8 mouse cellular contexts compared by ENCODE assay signal in genomic region chr11:58010930-58011329, GRCm38 (mm10). TPM values are rescaled to one million over a fixed set of nuclear protein-coding genes. Genes with fewer than 3 reads are reported as not detected.
DNase-seq lines count a peak whose midpoint lies in the region; ATAC-seq and TF ChIP-seq lines count a peak whose summit lies in the region.

No protein-coding gene starts in this region.

- no peaks in the 10 kb centered on the region for H3K36me3 ChIP-seq in heart, embryonic 11.5 days (ENCODE audit: control insufficient read depth, insufficient read depth, low read length)
- no peaks in the 10 kb centered on the region for H3K36me3 ChIP-seq in ES-Bruce4 (ENCODE audit: control insufficient read depth, insufficient read depth, low read length, poor library complexity, severe bottlenecking)
- no peaks in the 10 kb centered on the region for H3K36me3 ChIP-seq in hindbrain, embryonic 11.5 days (ENCODE audit: control insufficient read depth, insufficient read depth, low read length)
- no peaks in the 10 kb centered on the region for H3K36me3 ChIP-seq in midbrain, embryonic 10.5 days

- peak overlapping the region; percentile 46; the same call in 1 of the 2 replicates for H3K9ac ChIP-seq in heart, embryonic 11.5 days (ENCODE audit: low read depth, low read length)
- peak overlapping the region; percentile 100 for H3K9ac ChIP-seq in ES-Bruce4 (ENCODE audit: low read depth, poor library complexity, severe bottlenecking)
- no peak overlapping the region for H3K9ac ChIP-seq in hindbrain, embryonic 11.5 days (ENCODE audit: low read depth, low read length)

- H3K4me1 ChIP-seq in heart, embryonic 11.5 days (ENCODE audit: control insufficient read depth, insufficient read depth, low read length): peaks cover 28% of the 10 kb centered on the region
- H3K4me1 ChIP-seq in ES-Bruce4 (ENCODE audit: control insufficient read depth, insufficient read depth, low read length): peaks cover 5% of the 10 kb centered on the region
- peaks cover 5% of the 10 kb centered on the region for H3K4me1 ChIP-seq in hindbrain, embryonic 11.5 days (replicated peaks; ENCODE audit: control insufficient read depth, insufficient read depth, low read length)
- H3K4me1 ChIP-seq in midbrain, embryonic 10.5 days: peaks cover 35% of the 10 kb centered on the region

- no peaks in the 10 kb centered on the region for H3K9me3 ChIP-seq in heart, embryonic 11.5 days (replicated peaks; ENCODE audit: control insufficient read depth, low read length)
- H3K9me3 ChIP-seq in ES-Bruce4 (replicated peaks; ENCODE audit: control insufficient read depth, insufficient read depth, low read length, poor library complexity, severe bottlenecking): no peaks in the 10 kb centered on the region
- no peaks in the 10 kb centered on the region for H3K9me3 ChIP-seq in hindbrain, embryonic 11.5 days (ENCODE audit: control insufficient read depth, low read length)
- H3K9me3 ChIP-seq in midbrain, embryonic 10.5 days (replicated peaks): no peaks in the 10 kb centered on the region

- 18% methylated on average over 1 of the region's 1 CpGs for WGBS in heart, embryonic 11.5 days (ENCODE audit: insufficient replicate concordance)
- WGBS in hindbrain, embryonic 11.5 days: 53% methylated on average over 1 of the region's 1 CpGs
- 51% methylated on average over 1 of the region's 1 CpGs for WGBS in midbrain, embryonic 10.5 days

- TF ChIP-seq EP300 in ES-Bruce4 (IDR thresholded peaks at IDR 0.05; ENCODE audit: insufficient read depth, low read depth, low read length): no peak

- no peak for ATAC-seq in heart, embryonic 11.5 days (replicated peaks; ENCODE audit: insufficient number of reproducible peaks, low FRiP score, low TSS enrichment)
- no peak for ATAC-seq in hindbrain, embryonic 11.5 days (ENCODE audit: low FRiP score)

- H3K27me3 ChIP-seq in heart, embryonic 11.5 days (ENCODE audit: control insufficient read depth, insufficient read depth, low read length): no peaks in the 10 kb centered on the region
- H3K27me3 ChIP-seq in ES-Bruce4 (ENCODE audit: control insufficient read depth, insufficient read depth, low read length, poor library complexity, severe bottlenecking): no peaks in the 10 kb centered on the region
- H3K27me3 ChIP-seq in hindbrain, embryonic 11.5 days (ENCODE audit: control insufficient read depth, insufficient read depth, low read length): no peaks in the 10 kb centered on the region
- H3K27me3 ChIP-seq in midbrain, embryonic 10.5 days (ENCODE audit: low read depth, poor library complexity, severe bottlenecking): no peaks in the 10 kb centered on the region

- peak overlapping the region; percentile 94 for H3K4me2 ChIP-seq in heart, embryonic 11.5 days
- peak overlapping the region; percentile 87; the same call in 1 of the 2 replicates for H3K4me2 ChIP-seq in hindbrain, embryonic 11.5 days (replicated peaks; ENCODE audit: low read depth, low read length)

- H3K4me3 ChIP-seq in heart, embryonic 11.5 days (ENCODE audit: low read depth, low read length): peak overlapping the region; percentile 99
- no peak overlapping the region for H3K4me3 ChIP-seq in ES-Bruce4 (ENCODE audit: low read depth, low read length)
- H3K4me3 ChIP-seq in hindbrain, embryonic 11.5 days (ENCODE audit: low read depth, low read length): peak overlapping the region; percentile 6; the same call in 1 of the 2 replicates
- peak overlapping the region; percentile 96 for H3K4me3 ChIP-seq in midbrain, embryonic 10.5 days

- no peak overlapping the region for H3K27ac ChIP-seq in heart, embryonic 11.5 days (ENCODE audit: low read depth, low read length)
- no peak overlapping the region for H3K27ac ChIP-seq in ES-Bruce4 (ENCODE audit: insufficient read depth, low read length)
- H3K27ac ChIP-seq in hindbrain, embryonic 11.5 days (ENCODE audit: low read depth, low read length): no peak overlapping the region
- no peak overlapping the region for H3K27ac ChIP-seq in midbrain, embryonic 10.5 days (replicated peaks)

- no peak for DNase-seq in heart, adult 18-20 months
- DNase-seq in hindbrain, embryonic 11.5 days (ENCODE audit: low spot score): no peak
- DNase-seq in midbrain, embryonic 10.5 days (ENCODE audit: low spot score): no peak
- DNase-seq in adrenal gland, postnatal 25 days: no peak
- no peak for DNase-seq in adrenal gland, adult 18-20 months (ENCODE audit: low spot score in 2 of 2)
- no peak for DNase-seq in urinary bladder, postnatal 10 days (ENCODE audit: low spot score)

- TF ChIP-seq POLR2A in ES-Bruce4 (IDR thresholded peaks at IDR 0.05; ENCODE audit: insufficient read depth, low read length): no peak

- TF ChIP-seq CTCF in ES-Bruce4 (IDR thresholded peaks at IDR 0.05; ENCODE audit: low read depth, low read length): no peak

RNA-seq across cellular contexts. Expression of gene Larp1, which starts 2.1 kb away (rescaled TPM):
- polyA plus RNA-seq in heart, embryonic 11.5 days (2014; fragmentation: Nextera tagmentation; extraction: Ambion mirVana): 16.9 and 19.5 TPM in 2 replicates
- 10 to 100 TPM; 57.8 to 59.9 TPM for total RNA-seq in heart, adult 18-20 months (2021)
- 164 and 167 TPM in 2 replicates for polyA plus RNA-seq in ES-Bruce4 (2011; ENCODE audit: insufficient read depth, insufficient read length, low read depth, missing spikeins)
- polyA plus RNA-seq in hindbrain, embryonic 11.5 days (2014; fragmentation: Nextera tagmentation; extraction: Ambion mirVana): 14.5 and 18.2 TPM in 2 replicates
- polyA plus RNA-seq in midbrain, embryonic 10.5 days (2016; fragmentation: Nextera tagmentation; extraction: Ambion mirVana): 13.0 and 15.3 TPM in 2 replicates
- total RNA-seq in adrenal gland, postnatal 25 days (2021): 103 and 106 TPM in 2 replicates
- total RNA-seq in adrenal gland, adult 18-20 months (2021): 100 to 1,000 TPM in 1 of 2 experiments, 10 to 100 TPM in 1; 85.2 to 122 TPM
